Mouse (Mus musculus) stomach, embryonic 14.5 days (tissue): ENCODE measurements at regions not wholly inside any gene's neighbourhood (a gene's known extent, or its start where the extent isn't known, plus 50 kb on each side); places are given as distances from the start of the nearest gene placed in this dataset.

Source experiments
- ATAC-seq: fragments of 200-750 bp; cut with Nextera tagmentation; 2 replicates; pipeline ENCODE4 v1.8.0; 2017; ENCODE audit warnings: low read depth, moderate TSS enrichment; ENCODE audit not compliant: insufficient number of reproducible peaks, insufficient read depth, low FRiP score
- H3K27ac ChIP-seq: fragments of 300-500 bp; sonication (generic); 2 replicates; pipeline ENCODE4 v1.5.1; 2014; ENCODE audit warnings: mild to moderate bottlenecking, low read length, moderate library complexity, mixed read lengths
- H3K27me3 ChIP-seq: fragments of 300-500 bp; sonication (generic); 2 replicates; pipeline ENCODE4 v1.6.1; 2014; ENCODE audit warnings: low read length, control low read depth, mixed read lengths; ENCODE audit not compliant: control insufficient read depth, insufficient read depth
- H3K36me3 ChIP-seq: fragments of 300-500 bp; sonication (generic); 2 replicates; pipeline ENCODE4 v1.6.1; 2014; ENCODE audit warnings: mild to moderate bottlenecking, control low read depth, low read length, moderate library complexity, mixed read lengths; ENCODE audit not compliant: control insufficient read depth, insufficient read depth
- H3K4me1 ChIP-seq: fragments of 300-500 bp; sonication (generic); 2 replicates; pipeline ENCODE4 v1.6.1; 2014; ENCODE audit warnings: low read length, control low read depth, mixed read lengths; ENCODE audit not compliant: control insufficient read depth, insufficient read depth
- H3K4me2 ChIP-seq: fragments of 300-500 bp; sonication (generic); replicated peaks from 2 replicates; pipeline ENCODE4 v1.6.1; 2014; ENCODE audit warnings: low read depth, low read length, control low read depth
- H3K4me3 ChIP-seq: fragments of 300-500 bp; sonication (generic); 2 replicates; pipeline ENCODE4 v1.5.1; 2014; ENCODE audit warnings: low read depth, low read length, control low read depth
- H3K9ac ChIP-seq: fragments of 300-500 bp; sonication (generic); replicated peaks from 2 replicates; pipeline ENCODE4 v1.6.1; 2014; ENCODE audit warnings: low read depth, mild to moderate bottlenecking, control low read depth, low read length, moderate library complexity, mixed read lengths
- H3K9me3 ChIP-seq: fragments of 300-500 bp; sonication (generic); 2 replicates; pipeline ENCODE4 v1.6.1; 2016; ENCODE audit warnings: low read depth, low read length, control low read depth; ENCODE audit not compliant: control insufficient read depth
- WGBS: fragments of 180-500 bp; shearing (Covaris S2); extraction: QIAGEN DNeasy Blood & Tissue Kit; methylation state at CpG from one replicate; pipeline ENCODE4 v1.1.7; 2014; 5-methylcytosine and 5-hydroxymethylcytosine counted together

GRCm38 (mm10) chr11:24671662-24672061, 593.8 kb downstream of the Bcl11a start:
- ATAC-seq = no peak
- no peak overlapping the region for H3K27ac ChIP-seq
- no peak overlapping the region for H3K4me2 ChIP-seq
- H3K36me3 ChIP-seq = no peaks in the 10 kb centered on the region
- H3K27me3 ChIP-seq = no peaks in the 10 kb centered on the region
- no peaks in the 10 kb centered on the region for H3K9me3 ChIP-seq
- no peak overlapping the region for H3K9ac ChIP-seq
- 81% methylated on average over 4 of the region's 4 CpGs for WGBS
- H3K4me1 ChIP-seq = no peaks in the 10 kb centered on the region
- no peak overlapping the region for H3K4me3 ChIP-seq

- 61% methylated on average over 7 of the region's 7 CpGs for WGBS
- Histone ChIP-seq H3K9ac (no peak overlapping the region), H3K36me3 (no peaks in the 10 kb centered on the region), H3K27me3 (no peaks in the 10 kb centered on the region), H3K27ac (no peak overlapping the region), H3K4me3 (no peak overlapping the region), H3K9me3 (no peaks in the 10 kb centered on the region), H3K4me1 (no peaks in the 10 kb centered on the region), H3K4me2 (no peak overlapping the region)
- no peak for ATAC-seq
Measured at GRCm38 (mm10) chr11:24673248-24674207, 595.7 kb downstream of the Bcl11a start.

- H3K4me3 ChIP-seq = no peak overlapping the region
- 44% methylated on average over 4 of the region's 4 CpGs for WGBS
- ATAC-seq = no peak
Measured at GRCm38 (mm10) chr11:24674208-24674571, 596.3 kb downstream of the Bcl11a start.

GRCm38 (mm10) chr11:24677016-24677415, 599.2 kb downstream of the Bcl11a start:
- H3K36me3 ChIP-seq = no peaks in the 10 kb centered on the region
- no peak overlapping the region for H3K4me3 ChIP-seq
- 81% methylated on average over 4 of the region's 4 CpGs for WGBS
- no peak overlapping the region for H3K27ac ChIP-seq
- no peak overlapping the region for H3K9ac ChIP-seq
- H3K4me1 ChIP-seq = no peaks in the 10 kb centered on the region
- H3K4me2 ChIP-seq = no peak overlapping the region
- no peaks in the 10 kb centered on the region for H3K27me3 ChIP-seq
- no peak for ATAC-seq
- no peaks in the 10 kb centered on the region for H3K9me3 ChIP-seq

More at GRCm38 (mm10) chr11:24674208-24674571, 596.3 kb downstream of the Bcl11a start:
- Histone ChIP-seq H3K27me3 (no peaks in the 10 kb centered on the region), H3K9me3 (no peaks in the 10 kb centered on the region), H3K9ac (no peak overlapping the region), H3K27ac (no peak overlapping the region), H3K4me1 (no peaks in the 10 kb centered on the region), H3K4me2 (no peak overlapping the region), H3K36me3 (no peaks in the 10 kb centered on the region)

- WGBS = 93% methylated on average over 5 of the region's 5 CpGs
- H3K36me3 ChIP-seq = no peaks in the 10 kb centered on the region
- H3K27me3 ChIP-seq = no peaks in the 10 kb centered on the region
- no peaks in the 10 kb centered on the region for H3K4me1 ChIP-seq
- H3K4me3 ChIP-seq = no peak overlapping the region
- no peak overlapping the region for H3K27ac ChIP-seq
- no peak for ATAC-seq
- H3K9me3 ChIP-seq = no peaks in the 10 kb centered on the region
- H3K9ac ChIP-seq = no peak overlapping the region
- no peak overlapping the region for H3K4me2 ChIP-seq
Measured at GRCm38 (mm10) chr11:24679581-24679980, 601.7 kb downstream of the Bcl11a start.

- Histone ChIP-seq H3K4me1 (no peaks in the 10 kb centered on the region), H3K9me3 (no peaks in the 10 kb centered on the region), H3K4me2 (no peak overlapping the region), H3K27me3 (no peaks in the 10 kb centered on the region), H3K9ac (no peak overlapping the region), H3K36me3 (no peaks in the 10 kb centered on the region), H3K27ac (no peak overlapping the region), H3K4me3 (no peak overlapping the region)
- no peak for ATAC-seq
- 57% methylated on average over 4 of the region's 4 CpGs for WGBS
Measured at GRCm38 (mm10) chr11:24682423-24682822, 604.6 kb downstream of the Bcl11a start.

GRCm38 (mm10) chr11:24685545-24686467, 608.0 kb downstream of the Bcl11a start:
- WGBS = 72% methylated on average over 16 of the region's 16 CpGs
- Histone ChIP-seq H3K9me3 (no peaks in the 10 kb centered on the region), H3K27me3 (no peaks in the 10 kb centered on the region), H3K4me3 (no peak overlapping the region), H3K36me3 (no peaks in the 10 kb centered on the region), H3K27ac (no peak overlapping the region), H3K9ac (no peak overlapping the region), H3K4me1 (no peaks in the 10 kb centered on the region), H3K4me2 (no peak overlapping the region)
- no peak for ATAC-seq

GRCm38 (mm10) chr11:24688160-24688782, 610.4 kb downstream of the Bcl11a start:
- Histone ChIP-seq H3K4me2 (no peak overlapping the region), H3K4me3 (no peak overlapping the region), H3K4me1 (no peaks in the 10 kb centered on the region), H3K36me3 (no peaks in the 10 kb centered on the region), H3K27ac (no peak overlapping the region), H3K27me3 (no peaks in the 10 kb centered on the region), H3K9ac (no peak overlapping the region), H3K9me3 (no peaks in the 10 kb centered on the region)
- 81% methylated on average over 2 of the region's 2 CpGs for WGBS
- ATAC-seq = no peak
